Mouse (Mus musculus): ENCODE measurements around the gene Susd1. TPM values are rescaled to one million over a fixed set of nuclear protein-coding genes. Genes with fewer than 3 reads are reported as not detected.

Susd1 gene
- polyA plus RNA-seq, 1 experiment, result 3.3 TPM

GRCm38 (mm10) chr4:59358960-59359359 lies 79.5 kb downstream of the Susd1 start:
- peaks cover 89% of the 10 kb centered on the region for H3K36me3 ChIP-seq (replicated peaks; ENCODE audit: low read length)
- no peak overlapping the region for H3K4me3 ChIP-seq (replicated peaks)
- peaks cover 47% of the 10 kb centered on the region for H3K4me1 ChIP-seq
- TF ChIP-seq FLI1 (IDR thresholded peaks at IDR 0.05; ENCODE audit: low read length), result no peak
- TF ChIP-seq GATA1 (IDR thresholded peaks at IDR 0.05; ENCODE audit: borderline replicate concordance, low read length), result no peak
- no peaks in the 10 kb centered on the region for H3K27me3 ChIP-seq (replicated peaks)
- no peaks in the 10 kb centered on the region for H3K9me3 ChIP-seq

GRCm38 (mm10) chr4:59355421-59355820 lies 83.0 kb downstream of the Susd1 start:
- peaks cover 94% of the 10 kb centered on the region for H3K36me3 ChIP-seq (replicated peaks; ENCODE audit: low read length)
- peaks cover 35% of the 10 kb centered on the region for H3K4me1 ChIP-seq
- H3K9me3 ChIP-seq, result no peaks in the 10 kb centered on the region
- no peaks in the 10 kb centered on the region for H3K27me3 ChIP-seq (replicated peaks)
- H3K4me3 ChIP-seq (replicated peaks), result no peak overlapping the region
- no peak for TF ChIP-seq GATA1 (IDR thresholded peaks at IDR 0.05; ENCODE audit: borderline replicate concordance, low read length)
- no peak for TF ChIP-seq FLI1 (IDR thresholded peaks at IDR 0.05; ENCODE audit: low read length)

- Histone ChIP-seq H3K36me3 (replicated peaks; ENCODE audit: low read length) (peaks cover 94% of the 10 kb centered on the region), H3K4me3 (replicated peaks) (no peak overlapping the region), H3K4me1 (peaks cover 35% of the 10 kb centered on the region), H3K9me3 (no peaks in the 10 kb centered on the region), H3K27me3 (replicated peaks) (no peaks in the 10 kb centered on the region)
- TF ChIP-seq FLI1 (IDR thresholded peaks at IDR 0.05; ENCODE audit: low read length), result no peak
- TF ChIP-seq GATA1 (IDR thresholded peaks at IDR 0.05; ENCODE audit: borderline replicate concordance, low read length), result no peak
Observed at GRCm38 (mm10) chr4:59354666-59355065, 83.8 kb downstream of the Susd1 start.

GRCm38 (mm10) chr4:59351938-59352337 lies 86.5 kb downstream of the Susd1 start:
- peaks cover 35% of the 10 kb centered on the region for H3K4me1 ChIP-seq
- no peak overlapping the region for H3K4me3 ChIP-seq (replicated peaks)
- TF ChIP-seq FLI1 (IDR thresholded peaks at IDR 0.05; ENCODE audit: low read length) (no peak), GATA1 (IDR thresholded peaks at IDR 0.05; ENCODE audit: borderline replicate concordance, low read length) (no peak)
- peaks cover 76% of the 10 kb centered on the region for H3K36me3 ChIP-seq (replicated peaks; ENCODE audit: low read length)
- H3K27me3 ChIP-seq (replicated peaks), result no peaks in the 10 kb centered on the region
- no peaks in the 10 kb centered on the region for H3K9me3 ChIP-seq

GRCm38 (mm10) chr4:59350354-59350753 lies 88.1 kb downstream of the Susd1 start:
- Histone ChIP-seq H3K4me1 (peaks cover 24% of the 10 kb centered on the region), H3K9me3 (no peaks in the 10 kb centered on the region), H3K27me3 (replicated peaks) (no peaks in the 10 kb centered on the region), H3K4me3 (replicated peaks) (no peak overlapping the region), H3K36me3 (replicated peaks; ENCODE audit: low read length) (peaks cover 62% of the 10 kb centered on the region)
- TF ChIP-seq FLI1 (IDR thresholded peaks at IDR 0.05; ENCODE audit: low read length) (no peak), GATA1 (IDR thresholded peaks at IDR 0.05; ENCODE audit: borderline replicate concordance, low read length) (no peak)

GRCm38 (mm10) chr4:59349425-59350185 lies 88.8 kb downstream of the Susd1 start:
- no peaks in the 10 kb centered on the region for H3K9me3 ChIP-seq
- peaks cover 57% of the 10 kb centered on the region for H3K36me3 ChIP-seq (replicated peaks; ENCODE audit: low read length)
- no peak overlapping the region for H3K4me3 ChIP-seq (replicated peaks)
- peaks cover 17% of the 10 kb centered on the region for H3K4me1 ChIP-seq
- no peaks in the 10 kb centered on the region for H3K27me3 ChIP-seq (replicated peaks)
- TF ChIP-seq GATA1 (IDR thresholded peaks at IDR 0.05; ENCODE audit: borderline replicate concordance, low read length) (no peak), FLI1 (IDR thresholded peaks at IDR 0.05; ENCODE audit: low read length) (no peak)

GRCm38 (mm10) chr4:59340714-59341113 lies 97.7 kb downstream of the Susd1 start:
- peaks cover 59% of the 10 kb centered on the region for H3K36me3 ChIP-seq (replicated peaks; ENCODE audit: low read length)
- no peaks in the 10 kb centered on the region for H3K9me3 ChIP-seq
- no peaks in the 10 kb centered on the region for H3K27me3 ChIP-seq (replicated peaks)
- peaks cover 30% of the 10 kb centered on the region for H3K4me1 ChIP-seq
- TF ChIP-seq FLI1 (IDR thresholded peaks at IDR 0.05; ENCODE audit: low read length) (no peak), GATA1 (IDR thresholded peaks at IDR 0.05; ENCODE audit: borderline replicate concordance, low read length) (no peak)
- H3K4me3 ChIP-seq (replicated peaks), result no peak overlapping the region

- H3K27me3 ChIP-seq (replicated peaks), result no peaks in the 10 kb centered on the region
- no peak overlapping the region for H3K4me3 ChIP-seq (replicated peaks)
- H3K9me3 ChIP-seq, result no peaks in the 10 kb centered on the region
- TF ChIP-seq FLI1 (IDR thresholded peaks at IDR 0.05; ENCODE audit: low read length) (no peak), GATA1 (IDR thresholded peaks at IDR 0.05; ENCODE audit: borderline replicate concordance, low read length) (no peak)
- peaks cover 35% of the 10 kb centered on the region for H3K4me1 ChIP-seq
- H3K36me3 ChIP-seq (replicated peaks; ENCODE audit: low read length), result peaks cover 66% of the 10 kb centered on the region
Observed at GRCm38 (mm10) chr4:59340046-59340445, 98.4 kb downstream of the Susd1 start.

- no peak for TF ChIP-seq FLI1 (IDR thresholded peaks at IDR 0.05; ENCODE audit: low read length)
- TF ChIP-seq GATA1 (IDR thresholded peaks at IDR 0.05; ENCODE audit: borderline replicate concordance, low read length), result no peak
- peaks cover 76% of the 10 kb centered on the region for H3K36me3 ChIP-seq (replicated peaks; ENCODE audit: low read length)
- H3K4me1 ChIP-seq, result peaks cover 41% of the 10 kb centered on the region
- no peaks in the 10 kb centered on the region for H3K27me3 ChIP-seq (replicated peaks)
- no peaks in the 10 kb centered on the region for H3K9me3 ChIP-seq
- no peak overlapping the region for H3K4me3 ChIP-seq (replicated peaks)
Observed at GRCm38 (mm10) chr4:59338896-59339535, 99.4 kb downstream of the Susd1 start.

- Histone ChIP-seq H3K4me3 (replicated peaks) (no peak overlapping the region), H3K9me3 (no peaks in the 10 kb centered on the region), H3K4me1 (peaks cover 54% of the 10 kb centered on the region), H3K36me3 (replicated peaks; ENCODE audit: low read length) (peaks cover 90% of the 10 kb centered on the region), H3K27me3 (replicated peaks) (no peaks in the 10 kb centered on the region)
- TF ChIP-seq GATA1 (IDR thresholded peaks at IDR 0.05; ENCODE audit: borderline replicate concordance, low read length) (no peak), FLI1 (IDR thresholded peaks at IDR 0.05; ENCODE audit: low read length) (no peak)
Observed at GRCm38 (mm10) chr4:59337533-59337885, 100.9 kb downstream of the Susd1 start.
